Mouse (Mus musculus) kidney, adult 10 weeks (tissue): ENCODE data around the gene Defb30. TPM values are rescaled to one million over a fixed set of nuclear protein-coding genes. Genes with fewer than 3 reads are reported as not detected.

Source experiments
- polyA plus RNA-seq: library from polyadenylated mRNA; stranded (reverse); fragments of 350-450 nt; fragmentation: Illumina TruSeq; extraction: RNeasy Lipid Tissue Mini Kit (QIAGEN cat#74804); gene quantifications from one replicate; pipeline ENCODE4 v1.2.3, GENCODE M21; 2014; ENCODE audit warnings: low read depth, low replicate concordance

Gene Defb30
- not detected for polyA plus RNA-seq

DNA sequence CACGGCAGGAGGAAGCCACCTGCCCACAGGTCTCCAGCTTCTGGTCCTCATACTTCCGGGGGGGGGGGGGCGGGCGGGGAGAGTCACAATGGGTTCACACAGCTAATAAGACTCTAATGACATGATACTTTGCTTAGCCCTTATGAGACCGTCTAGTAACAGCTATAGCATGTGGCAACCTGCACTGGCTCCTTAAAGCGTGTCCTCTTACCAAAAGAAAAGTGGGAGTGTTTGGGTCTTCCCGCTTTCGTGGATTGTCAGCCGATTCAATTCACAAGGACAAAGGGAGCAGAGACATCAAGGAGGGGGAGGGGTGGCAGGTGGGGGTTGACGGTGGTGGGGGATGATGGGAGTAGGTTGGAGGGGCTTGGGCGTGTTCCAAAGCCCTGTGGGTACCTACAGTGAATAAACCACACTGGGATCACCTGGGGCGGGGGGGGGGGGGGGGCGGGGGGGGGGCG lies at the start of gene Defb30:
TSS of gene Defb30 (minus strand) at position 51 of the 461 bp plus-strand sequence.

DNA sequence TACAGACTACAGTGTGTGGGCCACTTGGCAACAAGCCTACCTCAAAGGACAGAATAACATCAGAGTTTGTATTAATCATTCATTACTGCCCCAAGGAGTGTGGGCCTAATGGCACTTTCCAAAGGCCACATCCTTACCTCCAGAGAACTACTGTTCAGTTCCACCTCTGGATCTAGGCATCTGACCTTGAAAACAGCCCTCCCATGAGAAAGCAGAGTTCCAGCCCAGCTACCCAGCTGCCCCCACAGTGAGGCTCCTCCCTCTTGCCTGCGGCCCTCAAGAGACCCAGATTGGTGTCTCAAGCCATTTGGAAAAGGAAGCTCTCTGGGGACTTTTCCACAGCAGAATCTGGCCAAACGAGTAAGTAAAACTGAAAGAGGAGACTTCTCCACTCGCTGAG lies 3.1 kb downstream of the Defb30 start, which contains the start of gene Defb42:
TSS of gene Defb42 (plus strand) at position 301 of the 400 bp plus-strand sequence.

DNA sequence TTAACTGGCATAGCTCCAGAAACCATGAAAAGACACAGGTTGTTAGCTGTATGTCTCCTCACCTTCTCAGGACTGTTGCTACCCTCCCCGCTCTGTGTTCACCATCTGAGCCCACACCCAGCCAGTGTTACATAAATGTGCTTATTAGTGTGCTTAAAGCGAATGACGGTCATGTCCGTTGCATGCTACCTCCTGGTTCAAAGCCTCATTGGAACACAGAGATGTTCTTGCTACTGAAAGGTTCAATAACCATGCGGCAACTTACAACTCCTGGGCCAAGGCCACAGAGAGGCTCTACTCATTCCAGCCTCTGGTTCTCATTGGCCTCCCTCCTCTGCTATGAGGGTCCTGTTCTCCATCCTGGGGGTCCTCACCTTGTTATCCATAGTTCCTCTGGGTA lies 38.3 kb downstream of the Defb30 start, which contains the start of gene Defb43:
TSS of gene Defb43 (plus strand) at position 301 of the 400 bp plus-strand sequence.

DNA sequence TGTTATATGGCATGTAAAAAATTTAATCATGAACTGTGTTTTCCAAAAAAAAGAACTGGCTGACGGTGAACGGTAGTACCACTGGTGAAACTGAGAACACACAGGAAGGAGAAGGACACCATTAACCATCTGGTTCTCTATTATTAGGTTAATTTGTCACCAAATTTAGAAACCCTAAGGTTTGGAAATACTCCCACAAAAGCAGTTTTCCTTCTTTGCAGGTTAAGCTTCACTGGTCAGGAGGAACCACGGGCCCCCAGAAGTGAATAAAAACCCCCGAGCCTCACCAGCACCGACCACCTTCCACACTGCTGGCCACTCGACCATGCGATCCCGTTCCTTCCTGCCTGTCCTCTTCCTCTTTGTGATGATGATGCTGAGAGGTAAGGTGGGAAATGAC lies 52.0 kb downstream of the Defb30 start, which contains the start of gene Defb47:
TSS of gene Defb47 (plus strand) at position 301 of the 400 bp plus-strand sequence.

GRCm38 (mm10) chr14:62984410-62984809 lies 65.3 kb downstream of the Defb30 start, which contains the start of gene Defb48:
TSS of gene Defb48 (minus strand) at chr14:62984510.

Other genes with a start within 250 kb of the Defb30 start
- gene Wdfy2, start 212.3 kb downstream of the Defb30 start, polyA plus RNA-seq, result 11.7 TPM
- gene Defb48, start 65.5 kb downstream of the Defb30 start, polyA plus RNA-seq, result not detected
- gene Defb47, start 51.9 kb downstream of the Defb30 start, polyA plus RNA-seq, result not detected
- not detected for gene Defb43, start 38.2 kb downstream of the Defb30 start, polyA plus RNA-seq
- 9.8 TPM for gene Defb42, start 3.0 kb downstream of the Defb30 start, polyA plus RNA-seq